Mouse (Mus musculus) stomach, postnatal 0 days (tissue): ENCODE data around the gene Trim72.

Experiments
- CTCF ChIP-seq: IDR thresholded peaks from 2 replicates; pipeline ENCODE4 v1.5.1; 2016; ENCODE audit warnings: antibody characterized with exemption, low read depth, mild to moderate bottlenecking, moderate library complexity
- EP300 ChIP-seq: optimal IDR thresholded peaks from 2 replicates; pipeline ENCODE3; 2016; ENCODE audit warnings: antibody characterized with exemption

DNA sequence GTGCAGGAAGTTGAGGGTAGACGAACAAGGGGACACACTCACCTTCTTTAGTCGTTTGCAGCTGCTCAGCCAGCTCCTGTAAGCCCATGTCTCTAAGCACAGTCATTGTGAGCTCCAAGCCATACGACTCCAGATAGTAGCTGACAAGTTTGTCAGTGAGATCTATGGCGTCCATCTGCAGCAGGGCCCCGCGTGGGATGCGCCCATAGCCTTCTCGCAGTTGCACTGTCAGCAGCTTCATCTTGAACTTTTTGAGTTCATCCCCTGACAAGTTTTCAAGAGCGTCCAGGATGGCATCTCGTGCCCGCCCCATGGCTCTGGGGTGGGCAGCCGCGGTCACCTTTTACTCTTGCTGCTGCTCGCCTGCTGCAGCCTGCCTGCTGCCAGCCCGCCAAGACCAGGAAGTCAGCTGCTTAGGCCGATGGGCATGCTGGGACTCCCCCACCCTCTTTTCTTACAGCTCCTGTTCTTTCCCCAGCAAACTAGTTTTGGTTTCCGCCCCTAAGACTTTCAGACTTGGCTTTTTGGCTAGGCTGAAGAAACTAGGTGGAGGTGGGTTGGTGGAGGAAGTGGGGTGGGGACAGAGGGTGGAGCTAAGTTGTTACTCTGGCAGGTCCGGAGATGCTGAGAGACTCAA, 10.3 kb upstream of the Trim72 start, which contains the start of gene Pycard:
- no peak for TF ChIP-seq CTCF
- no peak for TF ChIP-seq EP300
